Mouse (Mus musculus): Measurements from ENCODE around the gene Csnk1d. TPM values are rescaled to one million over a fixed set of nuclear protein-coding genes. Genes with fewer than 3 reads are reported as not detected.

Csnk1d gene
- polyA plus RNA-seq, 1 experiment from 2014 or later, result 51.5 TPM

DNA sequence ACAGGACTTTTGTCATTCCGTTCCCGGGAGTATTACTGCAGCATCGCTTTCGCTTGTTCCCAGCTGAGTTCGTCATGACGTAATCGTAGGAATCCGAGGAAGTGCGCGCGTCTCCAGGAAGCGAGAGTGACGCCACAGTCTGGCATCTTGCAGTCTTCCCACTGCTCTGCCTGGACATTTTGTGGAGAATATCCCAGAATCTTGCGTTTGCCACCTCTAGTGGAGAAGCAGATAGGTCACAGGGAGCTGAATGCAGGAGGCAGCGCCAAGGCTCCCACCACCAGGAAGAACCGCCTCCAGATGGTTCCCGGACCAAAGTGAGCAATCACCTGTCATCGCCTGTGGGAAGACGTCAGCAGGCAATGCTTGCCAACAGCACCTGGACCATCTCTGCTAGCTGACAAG lies 23.8 kb upstream of the Csnk1d start:
- Histone ChIP-seq H3K4me3 (ENCODE audit: low read depth, low read length) (no peak overlapping the region), H3K27me3 (replicated peaks; ENCODE audit: control insufficient read depth, insufficient read depth, low read length) (no peaks in the 10 kb centered on the region), H3K9me3 (replicated peaks; ENCODE audit: control insufficient read depth, low read length) (no peaks in the 10 kb centered on the region), H3K36me3 (ENCODE audit: control insufficient read depth, insufficient read depth, low read length) (no peaks in the 10 kb centered on the region), H3K4me1 (ENCODE audit: control insufficient read depth, insufficient read depth, low read length) (no peaks in the 10 kb centered on the region), H3K4me2 (ENCODE audit: low read length) (peak overlapping the region; percentile 29; the same call in 1 of the 2 replicates), H3K9ac (ENCODE audit: low read length) (no peak overlapping the region), H3K27ac (ENCODE audit: low read depth, low read length) (no peak overlapping the region)
- 60% methylated on average over 19 of the region's 19 CpGs for WGBS
- ATAC-seq (no peak), DNase-seq (ENCODE audit: low spot score) (peak; percentile 49)

DNA sequence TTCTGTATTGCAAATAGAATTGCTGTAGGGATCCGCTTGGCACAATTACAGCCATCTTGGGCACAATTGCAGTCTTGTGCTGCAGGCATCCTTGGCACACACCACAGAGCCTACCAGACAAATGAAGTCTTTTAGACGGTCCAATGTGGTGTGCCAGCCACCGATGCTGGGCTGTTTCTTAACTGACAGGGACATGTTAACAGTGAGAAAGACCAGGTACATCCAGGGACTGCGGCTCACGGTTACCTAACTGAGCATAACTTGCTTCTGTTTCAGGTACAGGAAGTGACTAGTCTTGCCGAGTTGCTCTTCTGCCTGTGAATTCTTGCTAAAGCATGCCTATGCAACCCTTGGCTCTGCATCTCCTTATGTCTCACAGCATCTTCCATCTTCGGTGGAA lies 22.5 kb upstream of the Csnk1d start:
- Histone ChIP-seq H3K27me3 (replicated peaks; ENCODE audit: control insufficient read depth, insufficient read depth, low read length) (no peaks in the 10 kb centered on the region), H3K9ac (ENCODE audit: low read length) (no peak overlapping the region), H3K4me1 (ENCODE audit: control insufficient read depth, insufficient read depth, low read length) (no peaks in the 10 kb centered on the region), H3K4me3 (ENCODE audit: low read depth, low read length) (no peak overlapping the region), H3K27ac (ENCODE audit: low read depth, low read length) (no peak overlapping the region), H3K36me3 (ENCODE audit: control insufficient read depth, insufficient read depth, low read length) (no peaks in the 10 kb centered on the region), H3K9me3 (replicated peaks; ENCODE audit: control insufficient read depth, low read length) (no peaks in the 10 kb centered on the region), H3K4me2 (ENCODE audit: low read length) (no peak overlapping the region)
- ATAC-seq, result no peak
- no peak for DNase-seq (ENCODE audit: low spot score)
- WGBS, result 83% methylated on average over 7 of the region's 7 CpGs

DNA sequence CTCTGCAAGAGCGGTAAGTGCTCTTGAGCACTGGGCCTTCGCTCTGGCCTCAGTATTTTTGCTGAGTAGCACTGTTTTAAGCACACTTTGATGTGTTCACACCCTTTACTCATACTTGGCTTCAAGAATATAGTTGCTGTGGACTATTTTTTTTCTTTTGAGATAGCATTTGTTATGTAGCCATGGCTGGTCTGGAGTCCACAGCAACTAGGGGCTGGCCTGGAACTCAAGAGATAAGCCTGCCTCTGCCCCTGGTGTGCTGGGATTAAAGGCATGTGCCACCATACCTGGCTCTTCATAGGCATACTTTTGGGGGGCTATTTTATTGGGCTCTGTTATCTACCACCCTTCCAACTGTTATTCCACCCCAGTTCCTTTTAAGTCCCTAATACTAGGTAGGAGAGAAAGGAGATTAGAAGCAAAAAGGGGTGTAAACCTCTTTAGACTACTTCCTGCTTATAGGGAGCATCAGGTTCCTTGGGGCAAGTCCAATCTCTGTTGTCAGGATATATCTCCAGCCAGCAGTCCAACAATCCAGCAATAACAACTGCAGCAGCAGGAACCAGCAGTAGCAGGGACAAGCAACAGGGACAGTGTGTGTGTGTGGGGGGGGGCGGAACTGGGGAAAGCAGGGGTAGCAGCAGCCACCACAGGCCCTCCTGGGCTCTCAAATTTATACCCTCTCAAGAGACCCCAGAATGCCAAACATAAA lies 19.1 kb upstream of the Csnk1d start:
- H3K36me3 ChIP-seq (ENCODE audit: control insufficient read depth, insufficient read depth, low read length), result no peaks in the 10 kb centered on the region

DNA sequence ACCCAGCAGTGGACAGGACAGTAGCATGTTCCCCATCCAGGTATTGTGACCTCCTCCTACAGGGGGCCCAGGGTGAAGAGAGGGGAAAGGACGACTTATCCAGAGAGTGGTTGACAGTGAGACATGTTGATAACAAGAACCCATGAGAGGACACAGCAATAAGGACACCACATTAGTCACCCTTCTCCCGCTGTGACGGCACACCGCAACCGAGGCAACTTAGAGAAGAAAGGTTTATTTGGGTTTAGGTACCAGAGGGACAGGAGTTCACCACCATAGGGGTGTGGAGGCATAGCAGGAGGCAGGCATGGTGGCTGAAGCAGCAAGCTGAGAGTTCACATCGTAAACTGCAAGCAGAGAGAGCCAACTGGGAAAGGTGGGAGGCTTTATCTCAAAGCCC lies 15.1 kb upstream of the Csnk1d start:
- Histone ChIP-seq H3K4me3 (ENCODE audit: low read depth, low read length) (no peak overlapping the region), H3K9ac (ENCODE audit: low read length) (no peak overlapping the region), H3K9me3 (replicated peaks; ENCODE audit: control insufficient read depth, low read length) (no peaks in the 10 kb centered on the region), H3K27ac (ENCODE audit: low read depth, low read length) (no peak overlapping the region), H3K27me3 (replicated peaks; ENCODE audit: control insufficient read depth, insufficient read depth, low read length) (no peaks in the 10 kb centered on the region), H3K36me3 (ENCODE audit: control insufficient read depth, insufficient read depth, low read length) (no peaks in the 10 kb centered on the region), H3K4me1 (ENCODE audit: control insufficient read depth, insufficient read depth, low read length) (no peaks in the 10 kb centered on the region), H3K4me2 (ENCODE audit: low read length) (no peak overlapping the region)
- no peak for ATAC-seq
- WGBS, result 83% methylated on average over 6 of the region's 6 CpGs
- no peak for DNase-seq (ENCODE audit: low spot score)

More for the DNA sequence above, 19.1 kb upstream of the Csnk1d start:
- Histone ChIP-seq H3K4me2 (ENCODE audit: low read length) (no peak overlapping the region), H3K4me3 (ENCODE audit: low read depth, low read length) (no peak overlapping the region), H3K9ac (ENCODE audit: low read length) (no peak overlapping the region), H3K27me3 (replicated peaks; ENCODE audit: control insufficient read depth, insufficient read depth, low read length) (no peaks in the 10 kb centered on the region), H3K27ac (ENCODE audit: low read depth, low read length) (no peak overlapping the region), H3K4me1 (ENCODE audit: control insufficient read depth, insufficient read depth, low read length) (no peaks in the 10 kb centered on the region), H3K9me3 (replicated peaks; ENCODE audit: control insufficient read depth, low read length) (no peaks in the 10 kb centered on the region)
- WGBS, result 94% methylated on average over 3 of the region's 3 CpGs
- no peak for DNase-seq (ENCODE audit: low spot score)
- ATAC-seq, result no peak

DNA sequence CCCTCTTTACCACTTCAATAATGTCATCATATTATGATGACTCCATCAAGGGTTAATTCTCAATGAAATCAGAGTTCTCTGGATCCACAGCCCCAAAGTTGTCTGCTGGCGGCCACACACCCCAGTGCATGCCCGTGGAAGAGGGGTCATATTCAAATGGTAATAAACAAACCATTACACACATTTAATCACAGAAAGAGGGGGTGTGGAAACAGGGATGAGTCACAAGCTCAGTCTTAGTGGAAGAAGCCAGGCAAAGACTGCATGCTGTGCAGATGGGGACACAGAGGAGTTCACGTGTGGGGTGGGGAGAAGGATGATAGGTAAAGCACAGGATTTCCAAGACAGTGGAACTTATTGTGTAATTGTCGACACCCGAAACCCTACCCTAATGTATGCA lies 13.2 kb upstream of the Csnk1d start:
- Histone ChIP-seq H3K36me3 (ENCODE audit: control insufficient read depth, insufficient read depth, low read length) (no peaks in the 10 kb centered on the region), H3K4me2 (ENCODE audit: low read length) (no peak overlapping the region), H3K4me1 (ENCODE audit: control insufficient read depth, insufficient read depth, low read length) (no peaks in the 10 kb centered on the region), H3K4me3 (ENCODE audit: low read depth, low read length) (no peak overlapping the region), H3K27ac (ENCODE audit: low read depth, low read length) (no peak overlapping the region), H3K9me3 (replicated peaks; ENCODE audit: control insufficient read depth, low read length) (no peaks in the 10 kb centered on the region), H3K27me3 (replicated peaks; ENCODE audit: control insufficient read depth, insufficient read depth, low read length) (no peaks in the 10 kb centered on the region), H3K9ac (ENCODE audit: low read length) (no peak overlapping the region)
- ATAC-seq (no peak), DNase-seq (ENCODE audit: low spot score) (no peak)
- 49% methylated on average over 5 of the region's 5 CpGs for WGBS

DNA sequence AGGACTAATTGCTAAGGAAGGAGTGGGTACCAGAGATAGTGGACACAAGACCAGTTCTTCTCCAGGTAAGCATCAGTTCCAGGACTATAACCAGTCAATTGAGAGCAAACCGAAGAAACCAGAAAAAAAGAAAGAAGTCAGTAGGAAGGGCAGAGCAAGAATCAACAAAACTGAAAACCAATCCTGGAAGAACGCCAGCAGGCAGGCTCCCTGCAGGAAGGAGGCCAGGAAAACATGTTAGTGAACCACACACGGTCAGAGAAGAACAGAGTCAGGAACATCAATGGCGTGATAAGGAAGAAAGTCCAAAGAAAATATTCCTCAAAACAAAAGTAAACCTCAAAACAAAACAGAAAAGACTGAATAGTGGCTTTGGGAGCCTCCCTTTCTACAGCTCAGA lies 10.8 kb upstream of the Csnk1d start:
- Histone ChIP-seq H3K4me1 (ENCODE audit: control insufficient read depth, insufficient read depth, low read length) (no peaks in the 10 kb centered on the region), H3K4me3 (ENCODE audit: low read depth, low read length) (no peak overlapping the region), H3K9me3 (replicated peaks; ENCODE audit: control insufficient read depth, low read length) (no peaks in the 10 kb centered on the region), H3K36me3 (ENCODE audit: control insufficient read depth, insufficient read depth, low read length) (no peaks in the 10 kb centered on the region), H3K27ac (ENCODE audit: low read depth, low read length) (no peak overlapping the region), H3K27me3 (replicated peaks; ENCODE audit: control insufficient read depth, insufficient read depth, low read length) (no peaks in the 10 kb centered on the region), H3K9ac (ENCODE audit: low read length) (no peak overlapping the region), H3K4me2 (ENCODE audit: low read length) (no peak overlapping the region)
- DNase-seq (ENCODE audit: low spot score) (peak; percentile 19), ATAC-seq (no peak)
- 71% methylated on average over 4 of the region's 4 CpGs for WGBS

DNA sequence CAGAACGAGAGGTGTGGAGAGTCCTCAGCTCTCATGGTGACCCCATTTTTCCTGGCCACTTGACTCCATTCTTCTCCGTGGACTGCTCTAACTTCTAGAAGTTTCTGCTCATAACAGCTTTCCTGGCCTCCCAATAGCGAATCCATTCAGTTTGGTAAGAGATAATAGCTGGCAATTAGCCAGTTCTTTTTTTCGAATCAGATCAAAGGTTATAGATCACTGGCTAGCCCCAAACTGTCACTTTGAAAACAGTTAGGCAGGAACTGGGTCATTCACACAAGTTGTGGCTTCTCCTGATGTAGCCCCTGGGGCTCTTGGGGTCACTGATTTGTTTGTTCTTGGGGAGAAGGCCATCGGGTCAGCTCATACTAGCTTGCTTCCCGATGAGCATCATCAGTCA lies 3.6 kb upstream of the Csnk1d start:
- 92% methylated on average over 6 of the region's 6 CpGs for WGBS
- H3K9ac ChIP-seq (ENCODE audit: low read length), result no peak overlapping the region
- H3K4me1 ChIP-seq (ENCODE audit: control insufficient read depth, insufficient read depth, low read length), result peaks cover 13% of the 10 kb centered on the region
- no peak overlapping the region for H3K27ac ChIP-seq (ENCODE audit: low read depth, low read length)
- DNase-seq (ENCODE audit: low spot score) (no peak), ATAC-seq (no peak)
- H3K36me3 ChIP-seq (ENCODE audit: control insufficient read depth, insufficient read depth, low read length), result no peaks in the 10 kb centered on the region
- H3K9me3 ChIP-seq (replicated peaks; ENCODE audit: control insufficient read depth, low read length), result no peaks in the 10 kb centered on the region
- H3K27me3 ChIP-seq (replicated peaks; ENCODE audit: control insufficient read depth, insufficient read depth, low read length), result no peaks in the 10 kb centered on the region
- no peak overlapping the region for H3K4me2 ChIP-seq (ENCODE audit: low read length)
- H3K4me3 ChIP-seq (ENCODE audit: low read depth, low read length), result no peak overlapping the region

DNA sequence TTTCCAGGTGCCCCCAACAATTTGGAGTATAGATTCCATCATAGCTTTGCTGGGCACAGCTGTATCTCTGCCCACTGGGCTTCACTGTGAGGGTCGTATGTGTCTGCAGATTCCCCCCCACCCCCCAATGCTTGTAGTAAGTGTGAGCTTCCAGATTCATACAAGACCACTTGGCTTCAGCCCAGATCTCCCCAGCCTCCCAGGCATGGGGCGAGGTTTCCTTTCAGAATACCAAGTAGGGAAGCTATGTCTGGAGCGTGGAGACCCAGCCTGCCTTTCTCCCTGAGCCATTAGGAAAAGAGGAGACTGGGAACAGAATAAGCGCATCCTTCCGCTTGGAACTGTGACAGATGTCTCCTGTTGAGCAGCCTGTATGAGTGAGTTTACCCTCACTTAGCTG lies 2.5 kb upstream of the Csnk1d start:
- Histone ChIP-seq H3K9me3 (replicated peaks; ENCODE audit: control insufficient read depth, low read length) (no peaks in the 10 kb centered on the region), H3K4me1 (ENCODE audit: control insufficient read depth, insufficient read depth, low read length) (peaks cover 24% of the 10 kb centered on the region), H3K27ac (ENCODE audit: low read depth, low read length) (no peak overlapping the region), H3K27me3 (replicated peaks; ENCODE audit: control insufficient read depth, insufficient read depth, low read length) (no peaks in the 10 kb centered on the region), H3K4me2 (ENCODE audit: low read length) (no peak overlapping the region), H3K4me3 (ENCODE audit: low read depth, low read length) (no peak overlapping the region), H3K36me3 (ENCODE audit: control insufficient read depth, insufficient read depth, low read length) (no peaks in the 10 kb centered on the region), H3K9ac (ENCODE audit: low read length) (no peak overlapping the region)
- 65% methylated on average over 5 of the region's 5 CpGs for WGBS
- ATAC-seq (no peak), DNase-seq (ENCODE audit: low spot score) (peak; percentile 28)

DNA sequence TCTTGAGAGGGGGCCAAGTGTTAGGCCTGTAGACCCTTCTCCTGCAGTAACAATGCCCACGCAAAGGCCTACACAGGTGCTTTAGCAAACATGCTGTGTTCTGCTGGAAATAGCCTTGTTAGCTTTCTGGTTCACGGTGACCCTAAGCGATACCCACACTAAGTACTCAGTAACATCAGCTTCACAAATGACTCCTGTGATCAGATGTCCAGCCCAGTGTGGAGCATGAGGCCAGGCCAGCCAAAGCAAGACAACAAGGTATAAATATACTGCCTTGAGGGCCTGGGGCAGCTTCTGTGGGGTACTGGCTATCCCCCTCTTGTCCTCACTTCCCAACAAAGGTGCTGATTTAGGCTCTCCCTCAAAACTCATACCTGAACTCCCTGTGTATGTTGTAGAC lies 1.9 kb upstream of the Csnk1d start:
- Histone ChIP-seq H3K27me3 (replicated peaks; ENCODE audit: control insufficient read depth, insufficient read depth, low read length) (no peaks in the 10 kb centered on the region), H3K27ac (ENCODE audit: low read depth, low read length) (no peak overlapping the region), H3K9me3 (replicated peaks; ENCODE audit: control insufficient read depth, low read length) (no peaks in the 10 kb centered on the region), H3K4me2 (ENCODE audit: low read length) (no peak overlapping the region), H3K4me1 (ENCODE audit: control insufficient read depth, insufficient read depth, low read length) (peaks cover 30% of the 10 kb centered on the region), H3K4me3 (ENCODE audit: low read depth, low read length) (no peak overlapping the region), H3K36me3 (ENCODE audit: control insufficient read depth, insufficient read depth, low read length) (no peaks in the 10 kb centered on the region), H3K9ac (ENCODE audit: low read length) (no peak overlapping the region)
- 97% methylated on average over 3 of the region's 3 CpGs for WGBS
- ATAC-seq (no peak), DNase-seq (ENCODE audit: low spot score) (no peak)
